Mouse (Mus musculus): Measurements from ENCODE around the gene Pmm1. TPM values are rescaled to one million over a fixed set of nuclear protein-coding genes. Genes with fewer than 3 reads are reported as not detected.
"Not testable (repeated sequence)": the region's sequence is repeated elsewhere in the genome, so short reads cannot be mapped to it uniquely, and the experiment has no call there.

Pmm1 gene
- polyA plus RNA-seq (2012; ENCODE audit: insufficient read depth, insufficient read length, missing spikeins) = 16.7 and 20.7 TPM in 2 replicates

DNA sequence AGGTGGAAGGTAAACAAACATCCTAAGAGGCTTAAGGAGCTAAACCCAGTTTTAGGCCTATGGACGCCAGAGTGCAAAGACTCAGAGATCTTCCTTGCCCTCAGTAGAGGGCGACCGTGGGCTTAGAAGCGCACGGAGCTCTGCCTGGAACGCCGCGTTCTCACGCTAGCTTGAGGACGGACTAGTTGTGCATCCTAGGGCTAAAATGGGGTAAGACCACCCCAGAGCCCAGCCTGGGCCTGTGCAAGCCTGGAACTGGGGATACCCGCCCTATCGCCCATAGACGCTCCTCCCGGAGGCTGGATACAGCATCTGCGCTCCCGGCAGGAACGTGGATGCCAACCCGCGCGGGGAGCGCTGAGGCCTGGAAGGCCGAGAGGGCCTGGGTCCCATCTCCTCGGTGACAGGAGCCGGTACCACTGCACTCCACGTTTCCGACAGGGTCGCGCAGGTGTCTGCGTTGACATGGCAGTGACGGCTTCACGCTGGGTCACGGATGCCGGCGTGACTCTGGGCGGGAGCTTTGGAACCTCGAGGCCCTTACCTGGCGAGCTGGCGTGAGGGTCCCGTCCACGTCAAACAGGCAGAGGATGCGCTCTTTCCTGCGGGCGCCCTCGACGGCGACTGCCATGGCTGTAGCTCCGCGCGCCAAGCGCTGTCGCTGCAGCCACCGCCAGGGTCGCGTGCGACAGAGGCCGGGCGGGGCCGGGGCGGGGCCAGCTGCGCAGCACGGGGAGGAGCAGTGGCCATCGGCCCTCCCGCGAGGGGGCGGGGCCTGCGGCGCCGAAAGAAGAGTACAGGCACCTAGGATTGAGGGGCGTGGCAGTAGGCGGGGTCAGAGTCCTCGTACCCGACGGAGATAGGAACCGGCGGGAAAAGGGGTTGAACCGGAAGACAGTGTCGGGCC is at the start of gene Pmm1:
TSS of gene Pmm1 (minus strand) at position 760 of the 907 bp plus-strand sequence.
- 0 out of 2 replicates have a peak within 1 kb of the TSS, but pooled peaks have one; percentile 5 for H3K27ac ChIP-seq (ENCODE audit: insufficient read depth, low read depth, low read length)
- peaks cover 6% of the 10 kb centered on the region for H3K4me1 ChIP-seq (ENCODE audit: control insufficient read depth, insufficient read depth, low read length)
- TF ChIP-seq CTCF (IDR thresholded peaks at IDR 0.05; ENCODE audit: low read depth, low read length) (peak; percentile 43), POLR2A (IDR thresholded peaks at IDR 0.05; ENCODE audit: borderline replicate concordance, low read depth, low read length) (no peak)
- H3K4me3 ChIP-seq (ENCODE audit: insufficient read depth, low read length) = peak within 1 kb of the TSS; percentile 75

DNA sequence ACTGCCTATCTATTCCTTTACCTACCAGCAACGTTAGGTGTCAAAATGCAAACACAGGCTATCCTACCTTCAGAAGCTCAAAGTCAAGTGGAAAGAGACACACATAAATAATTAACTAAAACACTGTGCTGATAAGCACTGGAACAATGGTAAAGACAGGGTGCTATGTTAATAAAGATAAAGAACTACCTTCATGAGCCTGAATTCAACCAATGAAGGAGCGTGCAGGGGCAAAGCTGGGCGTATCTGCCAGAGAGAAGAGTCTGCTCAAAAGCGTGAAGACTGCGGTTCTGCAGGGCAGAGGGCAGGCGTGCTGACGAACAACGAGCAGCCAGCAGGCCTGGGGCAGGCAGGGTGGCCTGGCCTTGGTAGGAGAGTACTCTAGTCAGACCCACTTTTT is 43.5 kb upstream of the Pmm1 start:
- TF ChIP-seq CTCF (IDR thresholded peaks at IDR 0.05; ENCODE audit: low read depth, low read length) (no peak), POLR2A (IDR thresholded peaks at IDR 0.05; ENCODE audit: borderline replicate concordance, low read depth, low read length) (no peak)
- Histone ChIP-seq H3K4me3 (ENCODE audit: insufficient read depth, low read length) (no peak overlapping the region), H3K27ac (ENCODE audit: insufficient read depth, low read depth, low read length) (no peak overlapping the region), H3K4me1 (ENCODE audit: control insufficient read depth, insufficient read depth, low read length) (no peaks in the 10 kb centered on the region)

DNA sequence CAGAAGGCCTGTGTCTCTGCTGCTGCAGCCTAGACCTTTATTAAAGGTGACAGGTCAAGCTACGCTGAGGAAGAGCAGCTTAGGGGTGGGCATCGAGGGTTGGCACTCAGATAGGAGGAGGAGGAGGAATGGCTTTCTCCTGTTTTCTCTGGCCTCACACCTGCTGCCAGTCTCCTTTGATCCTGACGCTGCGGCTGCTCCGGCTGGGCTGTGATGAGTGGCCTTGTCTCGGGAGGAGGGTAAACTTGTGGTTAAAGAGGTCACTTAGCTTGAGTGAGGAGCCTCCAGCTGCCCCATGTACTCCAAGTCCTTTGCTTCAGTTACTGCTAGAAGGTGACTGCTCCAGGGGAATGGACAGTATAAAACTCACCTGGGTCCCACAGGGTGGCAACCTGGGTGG is 33.3 kb upstream of the Pmm1 start:
- Histone ChIP-seq H3K4me3 (ENCODE audit: insufficient read depth, low read length) (no peak overlapping the region), H3K4me1 (ENCODE audit: control insufficient read depth, insufficient read depth, low read length) (no peaks in the 10 kb centered on the region), H3K27ac (ENCODE audit: insufficient read depth, low read depth, low read length) (no peak overlapping the region)
- TF ChIP-seq POLR2A (IDR thresholded peaks at IDR 0.05; ENCODE audit: borderline replicate concordance, low read depth, low read length) = no peak
- no peak for TF ChIP-seq CTCF (IDR thresholded peaks at IDR 0.05; ENCODE audit: low read depth, low read length)

DNA sequence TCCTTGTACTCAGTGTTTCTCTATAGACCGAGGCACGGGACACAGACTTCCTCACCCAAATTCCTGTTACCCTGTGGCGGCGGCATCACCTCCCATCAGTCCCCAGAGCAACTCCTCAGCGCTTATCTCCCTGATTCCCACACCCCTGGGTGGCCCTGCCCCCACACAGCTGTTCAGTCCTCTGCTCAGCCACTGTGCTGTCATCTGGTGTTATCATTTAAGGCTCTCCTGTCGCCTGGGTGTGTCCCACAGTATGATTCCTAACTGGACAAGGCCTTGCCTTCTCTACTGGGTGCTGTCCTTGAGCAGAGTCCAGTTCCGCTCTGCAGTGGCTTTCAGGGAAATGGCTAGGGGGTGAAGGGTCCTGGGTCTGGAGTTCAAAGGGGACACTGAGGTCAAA is 29.8 kb upstream of the Pmm1 start:
- Histone ChIP-seq H3K4me3 (ENCODE audit: insufficient read depth, low read length) (no peak overlapping the region), H3K27ac (ENCODE audit: insufficient read depth, low read depth, low read length) (no peak overlapping the region), H3K4me1 (ENCODE audit: control insufficient read depth, insufficient read depth, low read length) (no peaks in the 10 kb centered on the region)
- TF ChIP-seq CTCF (IDR thresholded peaks at IDR 0.05; ENCODE audit: low read depth, low read length) (no peak), POLR2A (IDR thresholded peaks at IDR 0.05; ENCODE audit: borderline replicate concordance, low read depth, low read length) (no peak)

DNA sequence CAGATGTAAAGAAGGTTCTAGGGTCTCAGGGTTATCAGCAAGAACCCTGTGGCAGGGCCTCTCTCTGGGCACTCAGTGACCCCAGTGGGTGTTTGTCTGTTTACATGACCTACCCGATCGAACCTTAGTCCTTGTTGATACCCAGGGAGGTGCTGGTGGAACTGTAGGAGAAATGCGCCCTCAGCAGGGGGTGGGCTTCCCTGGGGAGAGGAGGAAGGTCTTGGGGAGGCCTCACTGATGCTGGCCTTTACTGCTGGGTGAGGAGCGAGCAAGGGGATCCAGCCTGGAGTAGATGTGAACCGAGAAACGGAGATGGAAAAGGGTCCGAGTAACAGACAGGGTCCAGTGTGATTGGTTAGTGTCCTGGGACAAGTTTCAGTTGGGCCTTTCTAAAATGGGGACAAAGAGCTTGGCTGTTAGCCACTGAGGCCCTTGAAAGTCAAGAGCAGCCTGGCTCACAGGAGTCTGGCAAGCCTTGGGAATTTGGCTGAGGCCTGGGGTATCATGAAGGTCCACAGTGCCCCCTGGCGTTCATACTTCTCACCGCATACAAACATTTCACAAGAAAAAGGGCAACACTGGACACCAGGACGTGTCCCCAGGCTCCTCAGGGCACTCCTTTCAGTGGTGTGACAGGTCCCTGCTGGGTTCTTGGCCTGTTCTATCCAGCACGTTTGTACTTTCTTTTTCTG is 28.8 kb upstream of the Pmm1 start:
- TF ChIP-seq CTCF (IDR thresholded peaks at IDR 0.05; ENCODE audit: low read depth, low read length) (peak; percentile 72), POLR2A (IDR thresholded peaks at IDR 0.05; ENCODE audit: borderline replicate concordance, low read depth, low read length) (no peak)
- no peaks in the 10 kb centered on the region for H3K4me1 ChIP-seq (ENCODE audit: control insufficient read depth, insufficient read depth, low read length)
- H3K4me3 ChIP-seq (ENCODE audit: insufficient read depth, low read length) = no peak overlapping the region
- no peak overlapping the region for H3K27ac ChIP-seq (ENCODE audit: insufficient read depth, low read depth, low read length)

DNA sequence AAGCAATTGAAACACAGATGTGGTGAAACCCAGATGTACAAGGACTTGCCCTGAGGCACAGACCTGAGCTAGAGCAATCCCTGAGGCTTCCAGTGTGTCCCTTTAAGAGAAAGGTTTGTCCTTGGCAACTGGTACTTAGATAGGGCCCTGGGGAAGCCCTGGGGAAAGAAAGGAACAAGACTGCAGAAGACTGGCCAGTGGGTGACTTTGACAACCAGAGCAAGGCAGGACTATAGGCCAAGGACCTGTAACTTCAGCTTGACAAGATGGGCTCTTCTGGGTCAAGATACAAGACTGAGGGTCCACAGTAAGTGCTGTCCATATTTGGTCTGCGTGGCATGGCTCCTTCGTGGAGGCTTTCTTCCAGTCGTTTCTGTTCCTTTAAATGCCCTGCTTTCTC is 26.9 kb upstream of the Pmm1 start, which contains the start of gene Xrcc6:
TSS of gene Xrcc6 (plus strand) at position 190 of the 400 bp plus-strand sequence.
- TF ChIP-seq CTCF (IDR thresholded peaks at IDR 0.05; ENCODE audit: low read depth, low read length) = no peak
- no peak for TF ChIP-seq POLR2A (IDR thresholded peaks at IDR 0.05; ENCODE audit: borderline replicate concordance, low read depth, low read length)
- no peak within 1 kb of the TSS for H3K27ac ChIP-seq (ENCODE audit: insufficient read depth, low read depth, low read length)
- no peaks in the 10 kb centered on the region for H3K4me1 ChIP-seq (ENCODE audit: control insufficient read depth, insufficient read depth, low read length)
- no peak within 1 kb of the TSS for H3K4me3 ChIP-seq (ENCODE audit: insufficient read depth, low read length)

DNA sequence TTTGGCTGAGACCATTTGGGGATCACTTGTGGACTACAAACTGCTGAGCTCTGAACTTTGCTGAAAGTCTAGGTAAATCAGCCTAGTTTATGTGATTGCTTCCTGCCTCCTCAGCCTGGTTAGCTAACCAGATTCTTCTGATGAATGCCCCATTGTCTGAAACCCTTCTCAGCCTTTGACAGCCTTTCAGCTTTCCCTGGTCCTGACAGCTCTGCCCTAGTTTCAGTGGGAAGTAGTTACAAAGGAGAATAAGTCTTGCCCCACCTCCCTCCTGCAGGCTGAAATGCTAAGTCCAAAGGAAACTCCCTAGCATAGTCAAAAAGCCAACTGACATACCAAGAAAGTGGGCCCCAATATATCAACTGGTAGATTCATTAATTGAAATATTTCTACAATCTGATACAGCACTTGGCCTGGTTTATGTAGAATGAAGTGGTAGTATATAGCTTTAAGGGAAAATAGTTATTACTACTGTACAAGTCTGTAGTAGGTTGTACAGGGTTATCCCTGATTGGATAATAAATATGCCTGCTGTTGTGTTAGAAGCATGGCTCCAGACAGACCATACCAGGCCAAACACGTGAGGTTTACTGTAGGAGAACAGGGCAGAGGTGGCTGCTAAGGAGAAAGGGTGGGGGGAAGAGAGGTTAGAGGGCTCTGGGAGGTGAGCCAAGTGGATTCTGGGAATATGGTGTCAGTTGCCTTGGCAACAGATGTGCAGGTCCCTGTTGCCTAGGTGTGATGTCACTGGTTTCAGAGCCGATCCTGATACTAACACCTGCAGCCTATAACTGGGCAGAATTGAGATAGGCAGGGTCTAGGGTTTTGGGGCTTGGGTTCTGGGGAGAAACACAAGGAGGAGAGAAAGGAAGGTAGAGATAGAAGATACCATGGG is 24.8 kb upstream of the Pmm1 start:
- no peak overlapping the region for H3K27ac ChIP-seq (ENCODE audit: insufficient read depth, low read depth, low read length)
- no peak for TF ChIP-seq POLR2A (IDR thresholded peaks at IDR 0.05; ENCODE audit: borderline replicate concordance, low read depth, low read length)
- no peak for TF ChIP-seq CTCF (IDR thresholded peaks at IDR 0.05; ENCODE audit: low read depth, low read length)
- H3K4me1 ChIP-seq (ENCODE audit: control insufficient read depth, insufficient read depth, low read length) = no peaks in the 10 kb centered on the region
- no peak overlapping the region for H3K4me3 ChIP-seq (ENCODE audit: insufficient read depth, low read length)

DNA sequence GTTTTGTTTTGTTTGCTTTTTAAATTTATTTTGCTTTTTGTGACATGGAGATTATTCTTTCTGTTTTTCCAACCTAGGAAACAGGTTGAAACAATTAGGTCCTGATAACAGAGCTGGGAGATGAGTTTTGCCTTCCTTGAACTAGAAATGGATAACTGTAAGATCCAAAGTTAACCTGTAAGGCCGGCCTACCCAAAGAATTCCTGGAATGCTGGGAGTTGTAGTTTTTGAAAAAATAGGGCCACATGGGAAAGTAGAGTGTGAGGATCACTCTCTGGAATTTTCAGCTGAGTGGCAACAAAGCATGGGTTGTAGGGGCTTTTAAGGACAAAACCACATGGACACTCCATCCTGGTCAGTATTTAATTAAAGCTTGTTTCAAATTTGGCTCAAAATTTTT is 21.4 kb upstream of the Pmm1 start:
- H3K4me3 ChIP-seq (ENCODE audit: insufficient read depth, low read length) = no peak overlapping the region
- TF ChIP-seq POLR2A (IDR thresholded peaks at IDR 0.05; ENCODE audit: borderline replicate concordance, low read depth, low read length) = no peak
- TF ChIP-seq CTCF (IDR thresholded peaks at IDR 0.05; ENCODE audit: low read depth, low read length) = no peak
- H3K27ac ChIP-seq (ENCODE audit: insufficient read depth, low read depth, low read length) = no peak overlapping the region
- no peaks in the 10 kb centered on the region for H3K4me1 ChIP-seq (ENCODE audit: control insufficient read depth, insufficient read depth, low read length)

DNA sequence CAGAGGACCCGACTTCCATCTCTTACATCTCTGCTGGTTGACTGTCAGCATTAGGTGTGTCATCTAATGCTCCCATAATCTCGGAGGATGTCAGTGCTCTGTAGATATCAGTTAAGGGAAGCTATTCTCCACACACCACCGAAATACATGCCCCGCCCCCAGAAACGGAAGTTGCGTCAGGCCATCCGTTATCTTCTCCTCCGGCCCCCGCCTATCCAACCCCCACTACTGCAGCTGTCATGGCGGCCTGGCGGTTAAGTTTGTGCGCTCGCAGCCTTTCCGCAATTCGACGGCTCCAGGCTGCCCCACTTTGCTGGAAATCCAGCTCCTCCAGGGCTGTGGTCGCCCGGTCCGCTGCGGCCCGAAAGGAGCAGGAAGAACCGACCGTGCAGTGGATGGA is 19.6 kb upstream of the Pmm1 start, which contains the start of gene 1700029P11Rik:
TSS of gene 1700029P11Rik (plus strand) at position 220 of the 400 bp plus-strand sequence.
- Histone ChIP-seq H3K4me3 (ENCODE audit: insufficient read depth, low read length) (no peak within 1 kb of the TSS), H3K4me1 (ENCODE audit: control insufficient read depth, insufficient read depth, low read length) (no peaks in the 10 kb centered on the region), H3K27ac (ENCODE audit: insufficient read depth, low read depth, low read length) (no peak within 1 kb of the TSS)
- TF ChIP-seq CTCF (IDR thresholded peaks at IDR 0.05; ENCODE audit: low read depth, low read length) = no peak
- no peak for TF ChIP-seq POLR2A (IDR thresholded peaks at IDR 0.05; ENCODE audit: borderline replicate concordance, low read depth, low read length)

DNA sequence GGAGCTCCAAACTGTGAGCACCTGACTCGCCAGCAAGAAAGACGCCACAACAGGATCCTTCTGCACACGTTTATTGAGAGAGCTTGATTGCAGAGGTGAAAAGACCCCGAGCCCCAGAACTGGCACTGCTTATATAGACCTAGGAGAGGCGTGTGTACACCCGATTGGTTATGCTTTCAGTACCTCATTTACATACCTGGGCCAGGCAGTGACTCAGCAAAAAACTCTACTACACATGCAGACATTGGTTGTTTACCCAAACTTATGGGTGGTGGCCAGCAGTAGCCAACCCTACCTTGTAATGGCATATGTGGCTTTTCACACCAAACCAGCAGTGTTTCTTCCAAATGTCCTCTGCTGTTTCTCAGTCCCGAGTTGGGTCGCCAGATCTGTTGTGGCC is 14.4 kb upstream of the Pmm1 start:
- not testable (repeated sequence) for H3K4me3 ChIP-seq (ENCODE audit: insufficient read depth, low read length); H3K4me1 ChIP-seq (ENCODE audit: control insufficient read depth, insufficient read depth, low read length)

DNA sequence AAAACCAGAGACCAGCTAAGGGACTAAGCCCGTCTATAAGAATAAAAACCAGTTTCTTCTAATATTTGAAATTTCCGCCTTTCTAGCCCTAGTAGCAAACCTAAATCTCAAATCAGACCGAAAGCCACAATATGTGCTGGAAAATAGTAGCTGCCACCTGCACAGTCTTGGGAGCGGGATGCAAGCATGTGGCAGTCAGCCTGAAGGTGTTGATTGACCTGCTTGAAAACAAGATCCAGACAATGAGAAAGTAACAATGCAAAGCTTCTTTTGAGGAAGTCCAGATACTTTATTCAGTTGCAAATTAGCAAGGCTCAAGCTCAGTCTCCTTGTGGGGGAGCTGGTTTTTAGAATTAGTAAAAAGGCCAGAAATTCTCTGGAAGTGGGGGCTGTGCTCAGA is 9.8 kb upstream of the Pmm1 start:
- H3K4me3 ChIP-seq (ENCODE audit: insufficient read depth, low read length); H3K4me1 ChIP-seq (ENCODE audit: control insufficient read depth, insufficient read depth, low read length): not testable (repeated sequence)

More for the DNA sequence above, 14.4 kb upstream of the Pmm1 start:
- H3K27ac ChIP-seq (ENCODE audit: insufficient read depth, low read depth, low read length) = not testable (repeated sequence)

DNA sequence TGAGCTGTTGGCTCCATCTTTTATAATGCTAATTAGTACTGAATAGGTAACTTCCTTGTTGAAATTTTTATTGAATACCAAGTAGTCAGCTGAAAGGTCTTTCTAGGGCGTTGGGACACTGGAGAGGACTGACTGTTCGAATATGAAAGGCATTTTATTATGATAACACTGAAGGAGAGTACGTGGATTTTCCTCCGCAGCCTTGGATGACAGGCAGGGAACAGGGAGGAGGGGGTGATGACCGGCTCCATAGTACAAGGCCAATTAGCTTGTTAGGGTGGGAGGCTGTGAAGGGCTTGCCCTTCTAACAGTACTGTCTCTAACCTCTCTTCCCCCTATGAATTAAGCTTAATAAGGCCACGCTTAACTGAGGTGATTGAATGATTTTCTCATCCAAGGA is 8.9 kb upstream of the Pmm1 start:
- H3K4me3 ChIP-seq (ENCODE audit: insufficient read depth, low read length); H3K27ac ChIP-seq (ENCODE audit: insufficient read depth, low read depth, low read length); H3K4me1 ChIP-seq (ENCODE audit: control insufficient read depth, insufficient read depth, low read length): not testable (repeated sequence)

More for the DNA sequence above, 9.8 kb upstream of the Pmm1 start:
- H3K27ac ChIP-seq (ENCODE audit: insufficient read depth, low read depth, low read length) = not testable (repeated sequence)
